Mouse (Mus musculus) CD4-positive, CD25-positive, alpha-beta regulatory T cell, adult 4 months (primary cell): ENCODE results near the gene Ppp4r1. TPM values are rescaled to one million over a fixed set of nuclear protein-coding genes. Genes with fewer than 3 reads are reported as not detected.
A peak's percentile ranks its signal among the peaks of the same experiment; 100 is the strongest.

Source experiments
- ATAC-seq: one replicate; pipeline ENCODE4 v1.8.0; 2017
- polyA plus RNA-seq, 2 experiments: library from polyadenylated mRNA; unstranded; fragments of 100-300 nt; shearing (Covaris generic); gene quantifications; one replicate each; pipeline ENCODE4 v1.2.1; 2017

Gene Ppp4r1
- polyA plus RNA-seq, 2 experiments from 2014 or later: 25.1 to 30.4 TPM

GRCm38 (mm10) chr17:65771951-65772934, 10.1 kb upstream of the Ppp4r1 start, which contains the start of gene Rab31:
TSS of gene Rab31 (minus strand) at chr17:65772752.
- peak; percentile 43 for ATAC-seq

- no peak for ATAC-seq
Observed at GRCm38 (mm10) chr17:65773617-65774016, 8.8 kb upstream of the Ppp4r1 start.

GRCm38 (mm10) chr17:65774439-65774838, 7.9 kb upstream of the Ppp4r1 start:
- ATAC-seq: no peak

- ATAC-seq: no peak
Observed at GRCm38 (mm10) chr17:65776228-65776627, 6.1 kb upstream of the Ppp4r1 start.

- ATAC-seq: no peak
Observed at GRCm38 (mm10) chr17:65777461-65777860, 4.9 kb upstream of the Ppp4r1 start.

GRCm38 (mm10) chr17:65780970-65781369, 1.4 kb upstream of the Ppp4r1 start:
- ATAC-seq: no peak

- peak; percentile 60 for ATAC-seq
Observed at GRCm38 (mm10) chr17:65783182-65784161, 1.1 kb downstream of the Ppp4r1 start.

GRCm38 (mm10) chr17:65784610-65785140, 2.3 kb downstream of the Ppp4r1 start:
- ATAC-seq: no peak

GRCm38 (mm10) chr17:65785707-65786106, 3.3 kb downstream of the Ppp4r1 start:
- ATAC-seq: no peak

GRCm38 (mm10) chr17:65786225-65786624, 3.9 kb downstream of the Ppp4r1 start:
- no peak for ATAC-seq

- ATAC-seq: no peak
Observed at GRCm38 (mm10) chr17:65787261-65787660, 4.9 kb downstream of the Ppp4r1 start.

- no peak for ATAC-seq
Observed at GRCm38 (mm10) chr17:65788542-65789291, 6.3 kb downstream of the Ppp4r1 start.

- ATAC-seq: no peak
Observed at GRCm38 (mm10) chr17:65789576-65789975, 7.2 kb downstream of the Ppp4r1 start.

GRCm38 (mm10) chr17:65791161-65791560, 8.8 kb downstream of the Ppp4r1 start:
- no peak for ATAC-seq

- ATAC-seq: no peak
Observed at GRCm38 (mm10) chr17:65793307-65793930, 11.0 kb downstream of the Ppp4r1 start.

- ATAC-seq: no peak
Observed at GRCm38 (mm10) chr17:65794096-65794850, 11.9 kb downstream of the Ppp4r1 start.

- ATAC-seq: no peak
Observed at GRCm38 (mm10) chr17:65796056-65796455, 13.7 kb downstream of the Ppp4r1 start.

GRCm38 (mm10) chr17:65798446-65798845, 16.1 kb downstream of the Ppp4r1 start:
- peak; percentile 43 for ATAC-seq

- no peak for ATAC-seq
Observed at GRCm38 (mm10) chr17:65799353-65799752, 17.0 kb downstream of the Ppp4r1 start.

- ATAC-seq: no peak
Observed at GRCm38 (mm10) chr17:65800451-65800850, 18.1 kb downstream of the Ppp4r1 start.

- ATAC-seq: no peak
Observed at GRCm38 (mm10) chr17:65802026-65802425, 19.7 kb downstream of the Ppp4r1 start.
